Mouse (Mus musculus): ENCODE results near the gene Iffo1.

GRCm38 (mm10) chr6:125163801-125164657 is 19.0 kb downstream of the Iffo1 start:
- no peak for TF ChIP-seq CTCF (IDR thresholded peaks at IDR 0.05; ENCODE audit: control insufficient read depth, insufficient read depth, insufficient replicate concordance, low read depth, low read length)
- TF ChIP-seq POLR2A (IDR thresholded peaks at IDR 0.05; ENCODE audit: control insufficient read depth, low read depth, low read length) = no peak

All from testis, adult 2 months (tissue).